Mouse (Mus musculus) E14TG2a.4 (cell line): ENCODE measurements around the gene Tbx2.

ENCODE experiments used
- CTCF ChIP-seq: conservative IDR thresholded peaks from 2 replicates; pipeline ENCODE4 v1.5.1; 2014; ENCODE audit warnings: low read length
- NANOG ChIP-seq: IDR thresholded peaks from 2 replicates; pipeline ENCODE4 v1.6.1; 2014; ENCODE audit warnings: borderline replicate concordance, low read length, mixed read lengths
- POU5F1 ChIP-seq: IDR thresholded peaks from 2 replicates; pipeline ENCODE4 v1.6.1; 2014; ENCODE audit warnings: low read length, borderline replicate concordance

DNA sequence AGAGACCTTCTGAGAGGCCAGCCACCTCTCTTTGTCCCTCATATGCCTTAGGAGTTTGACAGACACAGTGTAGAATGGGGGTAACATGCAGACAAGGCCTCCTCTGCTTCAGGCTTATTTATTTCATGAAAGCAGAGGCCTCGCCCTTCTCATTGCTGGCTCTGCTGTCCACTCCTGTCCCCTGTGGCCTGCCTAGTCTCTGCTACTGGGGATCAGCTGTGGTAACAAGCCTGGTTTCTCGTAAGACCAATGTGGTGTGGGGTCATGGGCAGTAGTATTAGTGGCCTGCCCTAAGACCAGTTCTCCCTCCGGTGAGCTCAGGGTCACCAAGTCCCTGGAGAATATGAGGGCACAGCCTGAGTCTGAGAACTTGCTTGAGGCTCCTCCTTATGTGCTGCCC, 11.4 kb upstream of the Tbx2 start:
- TF ChIP-seq POU5F1 (no peak), CTCF (no peak), NANOG (no peak)
